Mouse (Mus musculus) MEL (cell line): ENCODE results near the gene Tnfsfm13.

Source experiments
- CTCF ChIP-seq, 3 experiments: IDR thresholded peaks in 2 of 3; conservative IDR thresholded peaks in 1 of 3; 2 replicates each; pipeline ENCODE4 v1.5.1; 2011 to 2012; ENCODE audit warnings: low read length in 3 of 3, low read depth in 2 of 3, mild to moderate bottlenecking in 2 of 3, improper control_type of control experiment in 1 of 3, inconsistent platforms in 1 of 3, mixed read lengths in 1 of 3, moderate library complexity in 1 of 3; ENCODE audit not compliant: control insufficient read depth in 1 of 3, insufficient read depth in 1 of 3, poor library complexity in 1 of 3, severe bottlenecking in 1 of 3
- EP300 ChIP-seq, 2 experiments: IDR thresholded peaks; 2 replicates each; pipeline ENCODE4 v1.6.1; 2011; ENCODE audit warnings: improper control_type of control experiment in 2 of 2, low read length in 2 of 2, low read depth in 1 of 2, mild to moderate bottlenecking in 1 of 2
- KAT2A ChIP-seq: conservative IDR thresholded peaks from 2 replicates; pipeline ENCODE4 v1.6.1; 2012; ENCODE audit warnings: low read depth, low read length, improper control_type of control experiment, inconsistent platforms
- MXI1 ChIP-seq: IDR thresholded peaks from 2 replicates; pipeline ENCODE4 v1.6.1; 2011; ENCODE audit warnings: mild to moderate bottlenecking, low read depth, low read length, improper control_type of control experiment
- MYC ChIP-seq: IDR thresholded peaks from 2 replicates; pipeline ENCODE4 v1.6.1; 2011; ENCODE audit warnings: low read depth, mild to moderate bottlenecking, low read length, improper control_type of control experiment, moderate library complexity
- POLR2A ChIP-seq, 2 experiments: IDR thresholded peaks; 2 replicates each; pipeline ENCODE4 v1.6.1; 2011 to 2012; ENCODE audit warnings: low read length in 2 of 2, mild to moderate bottlenecking in 2 of 2, control low read depth in 1 of 2, improper control_type of control experiment in 1 of 2, low read depth in 1 of 2, moderate library complexity in 1 of 2; ENCODE audit not compliant: control insufficient read depth in 1 of 2, insufficient read depth in 1 of 2, poor library complexity in 1 of 2
- RAD21 ChIP-seq: IDR thresholded peaks from 2 replicates; pipeline ENCODE4 v1.6.1; 2011; ENCODE audit warnings: mild to moderate bottlenecking, low read depth, low read length, improper control_type of control experiment
- SIN3A ChIP-seq: IDR thresholded peaks from 2 replicates; pipeline ENCODE4 v1.6.1; 2012; ENCODE audit warnings: low read length, improper control_type of control experiment, inconsistent platforms
- SMC3 ChIP-seq: IDR thresholded peaks from 2 replicates; pipeline ENCODE4 v1.6.1; 2011; ENCODE audit warnings: low read depth, low read length, improper control_type of control experiment
- TAL1 ChIP-seq: IDR thresholded peaks from 2 replicates; pipeline ENCODE4 v1.6.1; 2012; ENCODE audit warnings: mild to moderate bottlenecking, inconsistent platforms, low read length, moderate library complexity, mixed read lengths
- ZC3H11A ChIP-seq: IDR thresholded peaks from 2 replicates; pipeline ENCODE4 v1.6.1; 2012; ENCODE audit warnings: low read depth, mild to moderate bottlenecking, inconsistent platforms, low read length, improper control_type of control experiment

DNA sequence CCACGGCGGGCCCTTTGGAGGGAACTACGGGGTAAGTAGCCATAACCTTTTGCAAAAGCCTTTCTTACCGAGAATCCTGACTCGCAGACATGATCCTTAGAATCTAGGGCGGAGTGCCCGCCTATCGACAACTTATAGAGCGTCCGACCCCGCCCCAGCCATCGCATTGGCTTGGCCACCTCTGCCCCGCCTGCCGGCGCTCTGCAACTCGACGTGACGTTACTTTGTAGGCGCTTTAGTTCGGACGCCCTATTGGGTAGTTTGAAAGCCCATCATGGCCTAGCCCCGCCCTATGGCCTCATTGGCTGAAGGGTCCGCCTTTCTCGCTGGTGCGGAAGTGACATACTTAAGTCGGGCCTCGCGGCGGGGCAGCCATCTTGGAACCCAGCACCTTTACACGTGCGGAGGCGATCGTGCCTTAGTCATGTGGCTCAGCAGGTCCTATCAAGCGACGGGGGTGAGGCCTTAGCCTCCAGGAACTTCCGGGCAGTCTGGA is 23.6 kb downstream of the Tnfsfm13 start, which contains the start of gene Eif4a1:
- TF ChIP-seq TAL1 = no peak
- TF ChIP-seq POLR2A (IDR thresholded peaks at IDR 0.05; ENCODE audit: control insufficient read depth in 1 of 2, insufficient read depth in 1 of 2, low read depth in 1 of 2, low read length in 2 of 2, poor library complexity in 1 of 2) = peak; percentile 97 to 100
- no peak for TF ChIP-seq CTCF (IDR thresholded peaks at IDR 0.05 in 2 of 3, conservative IDR thresholded peaks at IDR 0.05 in 1 of 3; ENCODE audit: control insufficient read depth in 1 of 3, insufficient read depth in 1 of 3, low read depth in 2 of 3, low read length in 3 of 3, poor library complexity in 1 of 3, severe bottlenecking in 1 of 3)
- TF ChIP-seq KAT2A = peak; percentile 73
- no peak for TF ChIP-seq RAD21
- peak; percentile 100 for TF ChIP-seq MYC
- no peak; the same call in 1 of the 2 replicates for TF ChIP-seq SMC3
- peak in 1 of 2 experiments; percentile 44; a peak in 2 of 4 replicates for TF ChIP-seq EP300 (IDR thresholded peaks at IDR 0.05; ENCODE audit: low read depth in 1 of 2, low read length in 2 of 2)
- peak; percentile 96 for TF ChIP-seq SIN3A
- TF ChIP-seq ZC3H11A = no peak
- TF ChIP-seq MXI1 = peak; percentile 99
